Mouse (Mus musculus) liver, embryonic 13.5 days (tissue): ENCODE measurements around the gene Vmn2r49. TPM values are rescaled to one million over a fixed set of nuclear protein-coding genes. Genes with fewer than 3 reads are reported as not detected.
"Not testable (repeated sequence)": the region's sequence is repeated elsewhere in the genome, so short reads cannot be mapped to it uniquely, and the experiment has no call there.

Source experiments
- ATAC-seq: fragments of 200-750 bp; cut with Nextera tagmentation; 2 replicates; pipeline ENCODE4 v1.8.0; 2017; ENCODE audit warnings: low read depth, mild to moderate bottlenecking, moderate number of reproducible peaks, moderate library complexity
- DNase-seq: peaks from one replicate; pipeline ENCODE4 v3.0.0; 2022
- H3K27ac ChIP-seq: fragments of 300-500 bp; sonication (generic); 2 replicates; pipeline ENCODE4 v1.5.1; 2015; ENCODE audit warnings: moderate library complexity, mild to moderate bottlenecking, inconsistent platforms
- H3K27me3 ChIP-seq: fragments of 300-500 bp; sonication (generic); 2 replicates; pipeline ENCODE4 v1.6.1; 2015; ENCODE audit warnings: mild to moderate bottlenecking, inconsistent platforms
- H3K36me3 ChIP-seq: fragments of 300-500 bp; sonication (generic); 2 replicates; pipeline ENCODE4 v1.6.1; 2015; ENCODE audit warnings: mild to moderate bottlenecking, inconsistent platforms
- H3K4me1 ChIP-seq: fragments of 300-500 bp; sonication (generic); replicated peaks from 2 replicates; pipeline ENCODE4 v1.6.1; 2015; ENCODE audit warnings: inconsistent platforms
- H3K4me2 ChIP-seq: fragments of 300-500 bp; sonication (generic); 2 replicates; pipeline ENCODE4 v1.6.1; 2015; ENCODE audit warnings: inconsistent platforms, mild to moderate bottlenecking, moderate library complexity
- H3K4me3 ChIP-seq: fragments of 300-500 bp; sonication (generic); replicated peaks from 2 replicates; pipeline ENCODE4 v1.5.1; 2015; ENCODE audit warnings: mild to moderate bottlenecking, inconsistent platforms
- H3K9ac ChIP-seq: fragments of 300-500 bp; sonication (generic); 2 replicates; pipeline ENCODE4 v1.6.1; 2015; ENCODE audit warnings: mild to moderate bottlenecking, inconsistent platforms
- H3K9me3 ChIP-seq: fragments of 300-500 bp; sonication (generic); replicated peaks from 2 replicates; pipeline ENCODE4 v1.6.1; 2016; ENCODE audit warnings: inconsistent platforms
- WGBS: fragments of 180-500 bp; shearing (Covaris S2); methylation state at CpG from one replicate; pipeline ENCODE4 v1.1.7; 2015; ENCODE audit not compliant: insufficient replicate concordance; 5-methylcytosine and 5-hydroxymethylcytosine counted together
- polyA plus RNA-seq: library from polyadenylated mRNA; unstranded; fragments of >200 nt; fragmentation: Nextera tagmentation; extraction: Ambion mirVana; gene quantifications from 2 replicates; pipeline ENCODE4 v1.2.1, GENCODE M21; 2015

Gene Vmn2r49
- not detected in 2 replicates for polyA plus RNA-seq

GRCm38 (mm10) chr7:9992157-9992556, at the start of gene Vmn2r49:
Gene Vmn2r49, minus strand, starts transcription at chr7:9992257.
- H3K4me3 ChIP-seq, H3K4me1 ChIP-seq, H3K9ac ChIP-seq, ATAC-seq, H3K36me3 ChIP-seq, DNase-seq, H3K4me2 ChIP-seq, H3K27me3 ChIP-seq, H3K9me3 ChIP-seq, H3K27ac ChIP-seq: not testable (repeated sequence)
- WGBS: 73% methylated on average over 2 of the region's 2 CpGs

DNA sequence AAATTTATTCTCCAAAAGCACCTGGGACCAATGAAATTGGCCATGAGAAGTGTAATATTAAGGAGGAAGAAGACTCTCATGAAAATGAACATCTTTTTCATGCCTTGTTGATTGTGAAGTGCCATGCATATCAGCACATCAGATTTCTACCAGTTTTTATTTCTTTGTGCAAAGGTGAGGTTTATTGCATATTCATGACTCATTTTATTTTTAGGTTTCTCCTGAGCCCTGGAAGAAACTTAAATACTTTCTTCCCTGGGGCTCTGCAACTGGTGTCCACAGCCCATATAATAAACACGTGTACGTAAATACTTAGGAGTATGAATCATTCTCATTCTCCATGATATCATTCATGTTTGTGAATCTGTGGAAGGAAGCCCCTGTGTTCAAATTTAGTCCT, 38.6 kb downstream of the Vmn2r49 start, which contains the start of gene Vmn2r48:
Gene Vmn2r48, minus strand, starts transcription at position 101 of the 400 bp plus-strand sequence.
- H3K4me3 ChIP-seq, H3K9ac ChIP-seq, H3K4me1 ChIP-seq, H3K9me3 ChIP-seq, H3K27ac ChIP-seq, H3K27me3 ChIP-seq, DNase-seq, ATAC-seq, H3K4me2 ChIP-seq, H3K36me3 ChIP-seq: not testable (repeated sequence)
- WGBS: 59% methylated on average over 2 of the region's 2 CpGs

Other genes starting within 250 kb of the Vmn2r49 start
- gene Vmn2r46, start 221.7 kb downstream of the Vmn2r49 start, polyA plus RNA-seq: not detected in 2 replicates
- not detected in 2 replicates for gene Vmn2r47, start 150.9 kb downstream of the Vmn2r49 start, polyA plus RNA-seq
- gene Vmn2r48, start 38.7 kb downstream of the Vmn2r49 start, polyA plus RNA-seq: not detected in 2 replicates
- not detected in 2 replicates for gene Vmn2r50, start 61.0 kb upstream of the Vmn2r49 start, polyA plus RNA-seq
- not detected in 2 replicates for gene Vmn2r51, start 113.5 kb upstream of the Vmn2r49 start, polyA plus RNA-seq
- gene Vmn2r52, start 184.3 kb upstream of the Vmn2r49 start, polyA plus RNA-seq: not detected in 2 replicates